Mouse (Mus musculus) liver, embryonic 14.5 days (tissue): ENCODE data around the gene Nadsyn1.

ENCODE experiments used
- CTCF ChIP-seq: IDR thresholded peaks from 2 replicates; pipeline ENCODE4 v1.5.1; 2016; ENCODE audit warnings: antibody characterized with exemption, low read depth, control low read depth
- EP300 ChIP-seq: IDR thresholded peaks from 2 replicates; pipeline ENCODE4 v1.6.1; 2016; ENCODE audit warnings: antibody characterized with exemption, low read depth

DNA sequence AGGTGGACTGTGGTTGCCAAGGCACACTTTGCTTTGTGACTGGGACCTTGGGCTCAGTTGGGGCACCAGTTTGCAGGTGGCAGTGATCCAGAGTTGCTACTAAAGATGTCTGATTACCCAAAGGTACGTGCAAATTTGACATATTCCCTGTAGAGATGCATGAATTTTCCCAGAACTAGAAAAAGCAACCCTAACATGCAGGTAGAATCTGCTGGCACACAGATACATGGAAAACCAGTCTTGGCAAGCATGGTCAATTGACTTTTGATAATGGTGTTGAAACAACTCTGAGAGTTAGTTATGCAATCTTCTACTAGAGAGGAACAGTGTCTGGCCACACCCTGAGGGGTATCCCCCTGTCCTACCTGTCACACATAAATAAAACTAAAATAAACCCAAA lies 71.3 kb downstream of the Nadsyn1 start:
- no peak for TF ChIP-seq EP300
- TF ChIP-seq CTCF: no peak
